Mouse (Mus musculus) neutrophil, adult 59 days (primary cell): ENCODE measurements around the gene Lypla2. TPM values are rescaled to one million over a fixed set of nuclear protein-coding genes. Genes with fewer than 3 reads are reported as not detected.

Source experiments
- total RNA-seq, 2 experiments: library from RNA; stranded (reverse); gene quantifications; 1 replicate in 1 of 2; 2 replicates in 1 of 2; pipeline ENCODE4 v1.2.4; 2023

Gene Lypla2
- total RNA-seq = 100 to 1,000 TPM; 101 to 106 TPM

DNA sequence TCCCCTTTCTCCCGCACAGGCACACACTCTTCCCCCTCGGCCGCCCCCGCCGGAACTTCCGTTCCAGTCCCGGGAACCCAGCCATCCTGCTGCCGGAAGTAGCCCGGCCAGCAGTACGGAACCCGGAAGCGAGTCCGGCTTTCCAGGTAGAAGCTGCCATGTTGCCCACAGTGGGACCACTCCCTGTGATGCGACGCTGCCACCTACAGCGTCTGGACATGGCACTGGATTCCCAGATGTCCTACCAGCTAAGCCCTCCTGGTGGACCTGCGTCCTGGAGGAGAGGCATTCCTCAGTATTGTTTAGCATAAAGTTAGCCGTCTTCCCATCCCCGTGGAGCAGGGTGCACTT, at the start of gene Lypla2:
Lypla2 (minus strand) TSS at position 71 of the 351 bp plus-strand sequence.

DNA sequence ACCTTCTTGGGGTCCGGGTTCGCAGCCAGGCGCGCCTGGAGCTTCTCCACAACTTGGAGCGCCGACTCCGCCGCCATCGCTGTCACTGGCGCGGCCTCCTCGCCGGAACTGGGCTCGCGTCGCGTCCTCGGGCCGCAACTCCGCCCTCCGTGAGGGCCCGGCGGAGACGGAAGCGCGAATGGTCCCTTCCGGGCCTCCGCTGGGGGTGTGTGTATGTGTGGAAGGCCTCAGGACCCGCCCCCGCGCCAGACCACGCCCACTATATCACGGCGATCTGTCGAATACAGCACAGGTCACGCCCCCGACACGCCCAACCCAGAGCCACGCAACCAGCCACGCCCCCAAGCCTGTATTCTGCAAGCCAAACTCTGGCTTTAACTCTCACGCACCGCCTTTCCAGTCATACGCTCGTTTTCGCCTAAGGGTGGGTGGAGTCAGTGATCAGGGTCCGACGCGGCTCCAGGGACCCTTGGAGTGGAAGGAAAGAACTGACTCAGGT, 49.2 kb upstream of the Lypla2 start, which contains the start of gene Eloa:
Eloa (minus strand) TSS at position 215 of the 499 bp plus-strand sequence.

DNA sequence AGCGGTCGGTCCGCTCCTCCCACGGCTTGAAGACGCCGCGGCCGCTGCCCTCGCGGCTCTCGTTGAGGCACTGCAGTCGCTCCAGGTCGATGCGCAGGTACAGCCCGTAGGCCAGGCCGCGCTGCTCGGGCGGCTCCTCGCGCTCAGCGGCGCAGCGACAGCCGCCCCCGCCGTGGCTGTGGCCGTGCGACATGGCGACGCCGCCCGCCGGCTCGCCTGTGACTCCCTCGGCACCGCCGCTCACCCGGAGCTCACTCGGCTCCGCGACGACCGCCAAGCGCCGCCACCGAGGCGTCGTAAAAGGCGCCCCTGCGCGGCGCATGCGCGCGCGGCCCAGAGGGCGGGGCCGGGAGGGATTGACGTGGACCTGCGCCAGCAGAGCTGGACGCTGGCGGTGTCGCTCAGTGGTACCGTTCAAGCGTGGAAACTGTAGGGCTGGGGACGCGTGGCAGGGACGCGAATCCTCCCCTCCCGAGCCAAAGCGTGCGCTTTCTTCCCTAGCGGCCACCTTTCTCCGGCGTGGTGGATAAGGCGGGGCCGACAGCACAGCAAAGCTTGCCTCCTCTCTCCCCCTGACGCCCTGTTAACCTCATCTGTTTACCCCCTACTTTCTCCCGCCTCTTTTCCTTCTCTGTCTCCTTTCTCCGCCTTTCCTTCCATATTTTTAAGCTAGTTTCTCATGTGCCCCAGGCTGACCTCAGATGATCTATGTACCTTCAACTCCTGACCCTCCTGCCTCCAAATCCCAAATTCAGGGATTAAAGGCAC, 14.7 kb upstream of the Lypla2 start, which contains the start of gene Pithd1:
Pithd1 (minus strand) TSS at position 322 of the 768 bp plus-strand sequence.

DNA sequence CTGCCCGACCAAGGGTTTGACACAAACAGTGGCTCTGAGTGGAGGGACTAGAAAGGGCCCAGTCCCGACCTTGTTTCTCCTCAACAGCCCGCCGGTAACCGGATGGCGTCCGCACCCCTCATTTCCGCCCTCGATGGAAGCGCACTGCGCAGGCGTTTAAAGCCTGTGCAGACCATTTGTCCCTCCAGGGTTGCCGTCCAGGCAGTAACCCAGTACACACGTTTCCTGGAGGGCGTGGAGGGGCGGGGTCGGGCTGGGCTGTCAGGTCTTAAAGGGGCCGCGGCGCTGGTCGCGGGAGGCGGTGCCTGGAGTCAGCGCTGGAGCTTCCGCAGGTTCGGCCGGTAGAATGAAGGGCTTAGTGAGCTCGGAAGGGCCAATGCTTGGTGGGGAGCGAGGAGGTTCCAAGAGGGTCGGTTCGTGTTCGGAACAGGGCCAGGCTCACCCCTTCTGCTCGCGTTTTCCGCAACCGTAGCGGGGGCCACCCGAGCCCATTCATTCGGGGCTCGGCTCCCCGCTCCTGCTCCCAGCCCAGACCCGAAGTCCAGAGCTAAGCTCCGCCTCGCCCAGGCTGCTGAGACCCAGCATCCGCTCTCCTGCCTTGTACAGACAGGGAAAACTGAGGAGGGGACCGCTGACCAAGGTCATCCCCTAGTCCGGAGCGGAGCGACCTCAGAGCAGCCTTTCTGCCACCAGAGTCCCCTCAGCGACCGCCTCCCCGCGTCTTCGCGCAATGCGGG, 8.8 kb downstream of the Lypla2 start, which contains the start of gene Gale:
Gale (plus strand) TSS at position 271 of the 737 bp plus-strand sequence.

DNA sequence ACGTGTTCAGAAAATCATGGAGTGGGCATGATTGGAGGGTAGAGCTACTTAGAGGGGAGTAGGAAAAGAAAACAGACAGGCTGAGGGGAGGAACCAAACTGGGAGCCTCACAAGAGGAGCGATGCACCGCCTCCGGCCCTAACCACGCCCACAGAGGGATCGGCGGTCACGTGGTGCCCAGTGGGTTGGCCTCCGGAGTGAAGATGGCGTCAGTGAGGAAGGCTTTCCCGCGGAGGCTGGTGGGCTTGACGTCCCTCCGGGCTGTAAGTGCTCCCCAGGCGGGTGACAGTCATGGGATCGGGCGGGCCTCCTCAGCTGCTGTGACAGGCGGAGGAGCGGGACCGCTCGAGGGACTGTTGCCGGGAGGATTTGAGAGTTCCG, 26.2 kb downstream of the Lypla2 start, which contains the start of gene Hmgcl:
Hmgcl (plus strand) TSS at position 171 of the 381 bp plus-strand sequence.

DNA sequence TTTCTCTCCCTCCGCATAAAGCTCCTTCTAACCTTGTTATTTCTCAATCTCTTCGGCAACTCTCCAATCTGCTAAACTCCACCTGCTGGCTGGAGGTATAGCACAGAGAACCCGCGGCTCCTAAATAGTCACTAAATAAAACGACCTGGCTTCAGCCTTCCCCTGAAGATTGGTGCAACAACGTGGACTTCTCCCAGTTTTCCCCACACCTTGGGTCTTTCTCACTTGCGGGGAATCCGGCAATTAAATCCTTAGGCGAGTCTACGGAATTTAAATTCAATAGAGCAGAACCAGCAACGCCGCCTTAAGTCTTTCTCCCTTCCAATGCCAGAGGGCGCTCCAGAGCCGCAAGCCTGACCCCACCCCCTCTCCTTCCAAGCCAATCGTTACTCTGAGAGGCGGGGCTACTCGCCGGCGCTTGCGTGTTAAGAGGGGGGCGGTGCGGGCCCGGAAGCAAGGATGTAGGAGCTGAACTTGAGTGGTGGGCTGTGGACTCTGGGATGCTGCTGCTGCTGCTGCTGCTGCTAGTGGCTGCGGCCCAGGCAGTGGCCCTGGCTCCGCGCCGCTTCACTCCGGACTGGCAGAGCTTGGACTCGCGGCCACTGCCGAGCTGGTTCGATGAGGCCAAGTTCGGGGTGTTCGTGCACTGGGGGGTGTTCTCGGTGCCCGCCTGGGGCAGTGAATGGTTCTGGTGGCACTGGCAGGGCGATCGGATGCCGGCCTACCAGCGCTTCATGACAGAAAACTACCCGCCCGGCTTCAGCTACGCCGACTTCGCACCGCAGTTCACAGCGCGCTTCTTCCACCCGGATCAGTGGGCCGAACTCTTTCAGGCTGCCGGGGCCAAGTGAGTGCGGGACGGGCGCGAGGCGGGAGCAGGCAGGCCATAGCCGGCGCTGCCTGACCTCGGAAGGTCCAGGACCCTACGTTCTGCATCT, 51.9 kb downstream of the Lypla2 start, which contains the start of gene Fuca1:
Fuca1 (plus strand) TSS at position 432 of the 938 bp plus-strand sequence.

Other genes starting within 250 kb of the Lypla2 start
- not detected for gene Il22ra1, start 244.5 kb downstream of the Lypla2 start, total RNA-seq
- gene Myom3, start 212.9 kb downstream of the Lypla2 start, total RNA-seq = not detected
- gene Srsf10, start 116.9 kb downstream of the Lypla2 start, total RNA-seq = 10 to 100 TPM; 56.8 to 69.4 TPM
- 10 to 100 TPM; 84.4 to 94.3 TPM for gene Pnrc2, start 98.8 kb downstream of the Lypla2 start, total RNA-seq
- 10 to 100 TPM; 32.0 to 36.5 TPM for gene Cnr2, start 77.2 kb downstream of the Lypla2 start, total RNA-seq
- 100 to 1,000 TPM; 129 to 132 TPM for gene Fuca1, start 51.9 kb downstream of the Lypla2 start, total RNA-seq
- 10 to 100 TPM; 52.8 to 65.4 TPM for gene Hmgcl, start 26.2 kb downstream of the Lypla2 start, total RNA-seq
- 10 to 100 TPM; 15.4 to 16.8 TPM for gene Gale, start 8.9 kb downstream of the Lypla2 start, total RNA-seq
- 10 to 100 TPM; 23.1 to 23.6 TPM for gene Pithd1, start 14.6 kb upstream of the Lypla2 start, total RNA-seq
- 10 to 100 TPM; 65.3 to 70.7 TPM for gene Eloa, start 49.1 kb upstream of the Lypla2 start, total RNA-seq
- gene Rpl11, start 80.8 kb upstream of the Lypla2 start, total RNA-seq = 100 to 1,000 TPM; 351 to 354 TPM
- 1 to 10 TPM; 3.5 to 7.7 TPM for gene Id3, start 170.9 kb upstream of the Lypla2 start, total RNA-seq
- 10 to 100 TPM; 90.1 to 92.7 TPM for gene E2f2, start 199.8 kb upstream of the Lypla2 start, total RNA-seq
- under 1 TPM; 0.09 to 0.22 TPM for gene Asap3, start 233.7 kb upstream of the Lypla2 start, total RNA-seq